Mouse (Mus musculus): Measurements from ENCODE around the gene Lefty2.
"Not testable (repeated sequence)": the region's sequence is repeated elsewhere in the genome, so short reads cannot be mapped to it uniquely, and the experiment has no call there.

Lefty2 gene

GRCm38 (mm10) chr1:180934467-180935419, 41.8 kb downstream of the Lefty2 start, which contains the start of gene Lefty1:
Gene Lefty1, plus strand, starts transcription at chr1:180935022.
- DNase-seq (ENCODE audit: low read depth): no peak

GRCm38 (mm10) chr1:180936610-180937398, 43.9 kb downstream of the Lefty2 start:
- DNase-seq (ENCODE audit: low read depth): not testable (repeated sequence)

GRCm38 (mm10) chr1:180937631-180938030, 44.7 kb downstream of the Lefty2 start:
- DNase-seq (ENCODE audit: low read depth): not testable (repeated sequence)

GRCm38 (mm10) chr1:180938781-180939180, 45.9 kb downstream of the Lefty2 start:
- not testable (repeated sequence) for DNase-seq (ENCODE audit: low read depth)

- DNase-seq (ENCODE audit: low read depth): no peak
Observed at GRCm38 (mm10) chr1:180940776-180941460, 48.0 kb downstream of the Lefty2 start.

GRCm38 (mm10) chr1:180941726-180942125, 48.8 kb downstream of the Lefty2 start:
- DNase-seq (ENCODE audit: low read depth): no peak

GRCm38 (mm10) chr1:180942166-180943031, 49.5 kb downstream of the Lefty2 start, which contains the start of gene Tmem63a:
Gene Tmem63a, plus strand, starts transcription at chr1:180942344.
- DNase-seq (ENCODE audit: low read depth): peak; percentile 51

GRCm38 (mm10) chr1:180943032-180943644, 50.2 kb downstream of the Lefty2 start:
- peak; percentile 28 for DNase-seq (ENCODE audit: low read depth)

- DNase-seq (ENCODE audit: low read depth): no peak
Observed at GRCm38 (mm10) chr1:180943896-180944295, 51.0 kb downstream of the Lefty2 start.

- DNase-seq (ENCODE audit: low read depth): no peak
Observed at GRCm38 (mm10) chr1:180944553-180944952, 51.6 kb downstream of the Lefty2 start.

GRCm38 (mm10) chr1:180945001-180945980, 52.4 kb downstream of the Lefty2 start:
- DNase-seq (ENCODE audit: low read depth): peak; percentile 67

GRCm38 (mm10) chr1:180946448-180946847, 53.5 kb downstream of the Lefty2 start:
- DNase-seq (ENCODE audit: low read depth): no peak

All from c-Kit-positive CD71-positive TER-119-negative erythroid progenitor cells, embryonic 14.5 days (primary cell).